Comparison of ENCODE assay signal across 16 mouse cellular contexts in the genomic region with DNA sequence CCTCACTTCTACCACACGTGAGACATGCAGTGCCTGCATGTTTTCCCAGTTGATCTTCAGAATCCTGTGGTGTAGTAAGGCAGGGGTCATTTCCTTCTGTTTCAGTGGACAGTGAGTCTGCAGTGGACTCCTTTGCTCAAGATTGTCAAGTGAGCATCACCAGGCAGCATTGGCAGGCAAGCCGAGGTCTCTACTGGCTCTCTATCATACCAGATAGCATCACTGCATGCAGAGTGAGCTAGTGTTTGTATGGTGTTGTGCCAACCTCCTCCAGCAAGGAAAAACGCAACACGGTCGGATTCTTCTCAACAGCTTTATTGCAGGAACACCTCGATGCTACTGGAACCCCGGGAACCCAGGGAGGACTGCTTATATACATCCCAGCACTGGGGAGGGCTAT.
"Had no signal": no experiment of that assay in that cellular context is flagged by ENCODE, and none has a peak within 500 bp of the region (broad histone marks: within the 10 kb centered on the region; RNA-seq: fewer than 3 reads in every experiment).

No protein-coding gene starts in this region.

- H3K9me3 ChIP-seq: limb, embryonic 10.5 days; limb, embryonic 13.5 days; liver, embryonic 12.5 days; liver, embryonic 15.5 days; lung, embryonic 15.5 days had no signal

- H3K27ac ChIP-seq: limb, embryonic 10.5 days; limb, embryonic 13.5 days; liver, embryonic 12.5 days; liver, embryonic 15.5 days; lung, embryonic 15.5 days had no signal

- DNase-seq: kidney, postnatal 14 days; kidney, postnatal 4 days; liver; lung, adult 18-20 months; lung, postnatal 10 days; lung, postnatal 36 days; midbrain, embryonic 14.5 days; thymus, adult 18-20 months; thymus, postnatal 36 days had no signal

- H3K4me1 ChIP-seq: limb, embryonic 10.5 days; limb, embryonic 13.5 days; liver, embryonic 12.5 days; liver, embryonic 15.5 days; lung, embryonic 15.5 days; megakaryocyte, embryonic 14.5 days had no signal

- ATAC-seq: liver, embryonic 12.5 days had no signal

- H3K27me3 ChIP-seq: limb, embryonic 13.5 days; liver, embryonic 12.5 days; liver, embryonic 15.5 days; lung, embryonic 15.5 days; megakaryocyte, embryonic 14.5 days had no signal

- H3K9ac ChIP-seq: limb, embryonic 13.5 days; liver, embryonic 12.5 days; liver, embryonic 15.5 days; lung, embryonic 15.5 days had no signal

- H3K4me3 ChIP-seq: limb, embryonic 10.5 days; limb, embryonic 13.5 days; liver, embryonic 12.5 days; liver, embryonic 15.5 days; lung, embryonic 15.5 days; megakaryocyte, embryonic 14.5 days had no signal

- H3K4me2 ChIP-seq: limb, embryonic 13.5 days; liver, embryonic 12.5 days; liver, embryonic 15.5 days; lung, embryonic 15.5 days; midbrain, embryonic 11.5 days had no signal

- H3K36me3 ChIP-seq: limb, embryonic 10.5 days; limb, embryonic 13.5 days; liver, embryonic 12.5 days; liver, embryonic 15.5 days; lung, embryonic 15.5 days had no signal
